Mouse (Mus musculus) midbrain, embryonic 10.5 days (tissue): ENCODE measurements around the gene Nt5c3. TPM values are rescaled to one million over a fixed set of nuclear protein-coding genes. Genes with fewer than 3 reads are reported as not detected.
"Not testable (repeated sequence)": the region's sequence is repeated elsewhere in the genome, so short reads cannot be mapped to it uniquely, and the experiment has no call there.

Experiments
- DNase-seq: peaks from one replicate; pipeline ENCODE4 v3.0.0-alpha.2; 2017; ENCODE audit warnings: low spot score
- H3K27ac ChIP-seq: fragments of 300-500 bp; sonication (generic); replicated peaks from 2 replicates; pipeline ENCODE4 v1.5.1; 2016; ENCODE audit warnings: mild to moderate bottlenecking
- H3K27me3 ChIP-seq: fragments of 300-500 bp; sonication (generic); 2 replicates; pipeline ENCODE4 v1.6.1; 2016; ENCODE audit warnings: low read depth, mild to moderate bottlenecking; ENCODE audit not compliant: poor library complexity, severe bottlenecking
- H3K36me3 ChIP-seq: fragments of 300-500 bp; sonication (generic); 2 replicates; pipeline ENCODE4 v1.6.1; 2016; ENCODE audit warnings: mild to moderate bottlenecking, moderate library complexity
- H3K4me1 ChIP-seq: fragments of 300-500 bp; sonication (generic); 2 replicates; pipeline ENCODE4 v1.6.1; 2016
- H3K4me3 ChIP-seq: fragments of 300-500 bp; sonication (generic); 2 replicates; pipeline ENCODE4 v1.5.1; 2016; ENCODE audit warnings: mild to moderate bottlenecking, moderate library complexity
- H3K9me3 ChIP-seq: fragments of 300-500 bp; sonication (generic); replicated peaks from 2 replicates; pipeline ENCODE4 v1.6.1; 2016; ENCODE audit warnings: mild to moderate bottlenecking
- WGBS: fragments of 180-500 bp; shearing (Covaris S2); methylation state at CpG from one replicate; pipeline ENCODE4 v1.1.7; 2016; 5-methylcytosine and 5-hydroxymethylcytosine counted together
- polyA plus RNA-seq: library from polyadenylated mRNA; unstranded; fragments of >200 nt; fragmentation: Nextera tagmentation; extraction: Ambion mirVana; gene quantifications from 2 replicates; pipeline ENCODE4 v1.2.1, GENCODE M21; 2016

Gene Nt5c3
- polyA plus RNA-seq, 1 experiment from 2014 or later, result 67.5 TPM

DNA sequence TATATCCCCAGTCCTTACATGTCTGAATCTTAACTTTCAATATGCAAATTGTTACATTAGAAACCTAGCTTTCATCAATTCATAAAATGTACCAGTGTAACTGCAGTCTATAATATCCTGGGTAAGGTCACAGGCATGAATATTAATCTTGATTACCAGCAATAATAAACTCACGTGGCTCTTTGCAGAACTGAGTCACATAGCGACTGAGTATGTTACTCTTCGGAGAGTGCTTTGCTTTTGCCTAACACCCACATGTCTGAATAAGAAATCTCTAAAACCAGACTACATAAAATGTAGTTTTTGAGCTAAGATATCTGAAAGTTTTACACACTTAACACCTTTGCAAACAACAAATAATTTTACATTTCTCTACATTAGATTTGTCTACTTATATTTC lies 22.4 kb downstream of the Nt5c3 start:
- H3K27ac ChIP-seq, result no peak overlapping the region
- H3K4me3 ChIP-seq, result no peak overlapping the region
- no peaks in the 10 kb centered on the region for H3K27me3 ChIP-seq
- no peaks in the 10 kb centered on the region for H3K9me3 ChIP-seq
- no peaks in the 10 kb centered on the region for H3K36me3 ChIP-seq
- WGBS, result 75% methylated on average over 3 of the region's 3 CpGs
- DNase-seq, result no peak
- peaks cover 19% of the 10 kb centered on the region for H3K4me1 ChIP-seq

DNA sequence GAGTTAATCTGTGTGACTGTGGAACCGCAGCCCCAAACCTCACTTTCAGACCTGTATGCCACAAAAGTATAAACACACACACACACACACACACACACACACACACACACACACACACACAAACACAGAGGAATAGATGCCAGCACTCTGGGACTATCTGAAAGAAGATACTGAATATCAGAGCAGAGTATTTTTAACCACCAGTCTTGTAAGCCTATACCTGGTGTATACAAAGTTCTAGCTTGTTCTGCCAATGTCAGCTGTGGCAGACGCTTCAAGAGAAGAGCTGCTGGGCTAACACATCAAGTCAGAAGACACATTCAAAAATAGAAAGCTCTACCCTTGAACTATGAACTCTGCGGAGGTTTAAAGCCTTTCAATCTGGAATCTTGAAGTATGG lies 24.1 kb downstream of the Nt5c3 start:
- no peak for DNase-seq
- WGBS, result 92% methylated on average over 3 of the region's 3 CpGs

GRCm38 (mm10) chr6:56890762-56891161 lies 33.0 kb downstream of the Nt5c3 start:
- no peak overlapping the region for H3K4me3 ChIP-seq
- peaks cover 49% of the 10 kb centered on the region for H3K36me3 ChIP-seq
- no peak overlapping the region for H3K27ac ChIP-seq
- no peaks in the 10 kb centered on the region for H3K27me3 ChIP-seq
- H3K4me1 ChIP-seq, result no peaks in the 10 kb centered on the region
- 95% methylated on average over 2 of the region's 2 CpGs for WGBS
- H3K9me3 ChIP-seq, result no peaks in the 10 kb centered on the region
- DNase-seq, result no peak

More for the DNA sequence above, 24.1 kb downstream of the Nt5c3 start:
- peaks cover 16% of the 10 kb centered on the region for H3K4me1 ChIP-seq
- H3K4me3 ChIP-seq, result no peak overlapping the region
- H3K27me3 ChIP-seq, result no peaks in the 10 kb centered on the region
- no peak overlapping the region for H3K27ac ChIP-seq
- H3K9me3 ChIP-seq, result no peaks in the 10 kb centered on the region
- H3K36me3 ChIP-seq, result no peaks in the 10 kb centered on the region

- WGBS, result 91% methylated on average over 6 of the region's 6 CpGs
Observed at GRCm38 (mm10) chr6:56888561-56888960, 35.2 kb downstream of the Nt5c3 start.

DNA sequence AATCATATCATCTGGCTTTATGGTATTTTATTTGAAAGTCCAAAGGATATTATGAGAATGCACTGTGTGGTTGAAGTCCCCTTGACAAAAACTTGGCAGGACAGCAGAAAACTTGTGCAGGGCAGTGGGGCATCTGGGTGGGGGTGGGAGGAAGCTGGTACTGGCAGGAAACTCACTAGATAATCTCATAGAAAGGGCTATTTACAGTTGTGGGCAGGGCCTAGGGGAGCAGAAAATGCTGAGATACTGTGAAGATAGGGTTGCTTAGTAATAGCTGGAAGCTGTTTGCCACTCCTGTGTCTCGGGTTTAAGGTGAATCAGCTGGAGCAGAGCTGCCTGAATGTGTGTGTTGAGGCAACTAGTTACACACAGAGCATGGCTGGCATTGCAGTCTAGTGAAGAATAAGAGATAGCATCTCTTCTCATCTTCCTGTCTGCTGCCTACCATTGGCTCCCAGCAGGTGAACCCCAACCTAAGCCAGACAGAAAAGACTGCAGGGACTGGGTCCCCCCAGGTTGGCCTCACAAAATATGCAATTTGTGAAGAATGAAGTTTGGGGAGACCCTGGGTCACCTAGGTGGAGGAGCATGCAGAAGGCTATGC lies 44.3 kb downstream of the Nt5c3 start:
- 76% methylated on average over 1 of the region's 1 CpGs for WGBS
- Histone ChIP-seq H3K4me1 (no peaks in the 10 kb centered on the region), H3K27me3 (no peaks in the 10 kb centered on the region), H3K4me3 (no peak overlapping the region), H3K36me3 (peaks cover 72% of the 10 kb centered on the region), H3K9me3 (no peaks in the 10 kb centered on the region), H3K27ac (no peak overlapping the region)
- no peak for DNase-seq

More at GRCm38 (mm10) chr6:56888561-56888960, 35.2 kb downstream of the Nt5c3 start:
- Histone ChIP-seq H3K4me1 (no peaks in the 10 kb centered on the region), H3K4me3 (no peak overlapping the region), H3K9me3 (no peaks in the 10 kb centered on the region), H3K27me3 (no peaks in the 10 kb centered on the region), H3K27ac (no peak overlapping the region), H3K36me3 (peaks cover 59% of the 10 kb centered on the region)
- DNase-seq, result no peak

DNA sequence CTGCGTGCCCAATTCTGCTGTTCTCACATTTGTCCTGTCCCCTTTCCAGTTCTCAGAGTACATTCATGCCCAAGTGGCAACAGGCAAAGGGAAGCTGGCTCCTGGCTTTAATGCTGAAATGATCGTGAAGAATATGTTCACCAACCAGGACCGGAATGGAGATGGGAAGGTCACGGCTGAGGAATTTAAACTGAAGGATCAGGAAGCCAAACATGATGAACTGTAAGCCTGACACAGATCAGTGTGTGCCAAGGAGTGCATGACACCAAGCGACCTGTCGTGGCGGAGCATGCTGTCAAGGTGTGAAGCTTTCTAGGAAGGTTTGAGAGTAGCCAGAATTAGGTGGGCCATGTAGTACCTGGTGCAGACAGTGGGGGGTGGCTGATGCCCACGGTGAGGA lies 45.7 kb downstream of the Nt5c3 start:
- H3K4me3 ChIP-seq, result no peak overlapping the region
- no peaks in the 10 kb centered on the region for H3K9me3 ChIP-seq
- peaks cover 60% of the 10 kb centered on the region for H3K36me3 ChIP-seq
- H3K4me1 ChIP-seq, result no peaks in the 10 kb centered on the region
- WGBS, result 92% methylated on average over 8 of the region's 8 CpGs
- H3K27ac ChIP-seq, result no peak overlapping the region
- H3K27me3 ChIP-seq, result no peaks in the 10 kb centered on the region
- DNase-seq, result no peak

DNA sequence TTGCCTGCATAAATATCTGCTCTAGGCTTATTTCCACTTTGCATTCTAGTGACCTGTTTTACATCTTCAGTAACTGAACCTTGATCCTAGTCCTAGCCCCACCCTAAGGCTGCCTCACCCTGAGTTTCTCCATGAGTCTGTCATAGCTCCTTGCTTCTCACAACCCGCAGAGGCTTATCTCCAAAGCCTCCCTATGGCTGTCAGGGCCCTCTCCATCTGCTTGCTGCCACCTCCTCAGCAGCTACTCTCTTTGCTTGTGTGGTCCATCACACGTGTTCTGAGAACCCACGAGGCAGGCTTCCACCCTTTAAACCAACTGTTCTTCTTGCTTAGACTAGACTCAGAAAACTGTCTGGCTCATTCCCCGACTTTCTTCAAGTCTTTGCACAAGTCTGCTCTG lies 46.9 kb downstream of the Nt5c3 start:
- Histone ChIP-seq H3K27ac (no peak overlapping the region), H3K9me3 (no peaks in the 10 kb centered on the region), H3K4me1 (no peaks in the 10 kb centered on the region), H3K4me3 (no peak overlapping the region), H3K27me3 (no peaks in the 10 kb centered on the region), H3K36me3 (peaks cover 49% of the 10 kb centered on the region)
- WGBS, result 82% methylated on average over 4 of the region's 4 CpGs
- DNase-seq, result no peak

DNA sequence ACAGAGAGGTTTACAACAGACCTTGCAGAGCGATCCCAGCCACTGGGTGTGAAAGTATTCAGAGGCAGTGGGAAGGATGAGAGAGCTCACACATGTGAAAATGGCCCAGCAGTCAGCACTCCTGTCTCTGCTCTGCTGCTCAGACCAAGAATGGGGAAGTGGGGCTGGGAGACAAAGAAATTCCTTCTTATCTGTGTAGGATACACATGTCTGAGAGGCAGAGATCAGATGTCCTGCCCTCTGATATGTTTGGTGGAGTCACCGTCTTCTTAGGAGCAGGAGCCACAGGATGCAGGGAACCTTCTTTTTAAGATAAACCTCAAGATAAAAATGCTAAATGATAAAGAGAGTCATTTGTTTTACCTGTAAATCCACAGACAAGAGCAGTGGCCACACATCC lies 53.7 kb downstream of the Nt5c3 start:
- H3K27me3 ChIP-seq, result no peaks in the 10 kb centered on the region
- 90% methylated on average over 2 of the region's 2 CpGs for WGBS

GRCm38 (mm10) chr6:56868565-56868964 lies 55.2 kb downstream of the Nt5c3 start:
- no peak overlapping the region for H3K4me3 ChIP-seq
- no peaks in the 10 kb centered on the region for H3K9me3 ChIP-seq
- DNase-seq, result no peak
- H3K27ac ChIP-seq, result no peak overlapping the region
- no peaks in the 10 kb centered on the region for H3K27me3 ChIP-seq
- WGBS, result 81% methylated on average over 8 of the region's 8 CpGs
- no peaks in the 10 kb centered on the region for H3K36me3 ChIP-seq
- no peaks in the 10 kb centered on the region for H3K4me1 ChIP-seq

More for the DNA sequence above, 53.7 kb downstream of the Nt5c3 start:
- DNase-seq, result no peak
- Histone ChIP-seq H3K9me3 (no peaks in the 10 kb centered on the region), H3K4me3 (no peak overlapping the region), H3K36me3 (no peaks in the 10 kb centered on the region), H3K27ac (no peak overlapping the region), H3K4me1 (no peaks in the 10 kb centered on the region)

DNA sequence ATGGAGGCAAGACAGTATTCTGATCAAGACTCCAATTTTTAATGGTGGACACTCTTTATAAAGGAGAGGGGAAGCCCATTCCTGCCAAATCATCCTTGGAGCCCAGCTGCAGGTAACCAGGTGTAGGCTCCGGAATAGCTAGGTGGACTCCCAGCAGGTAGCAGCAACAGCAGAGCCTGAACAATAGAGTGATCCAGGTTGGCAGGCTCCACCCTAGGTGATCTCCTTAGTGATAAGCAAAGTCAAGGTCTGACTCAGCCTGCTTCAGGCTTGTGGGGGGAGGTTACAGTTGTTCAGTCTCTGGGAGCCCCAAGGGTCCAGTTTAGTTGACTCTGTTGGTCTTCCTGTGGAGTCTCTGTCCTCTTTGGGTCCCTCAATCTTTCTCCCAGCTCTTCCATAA lies 56.8 kb downstream of the Nt5c3 start:
- not testable (repeated sequence) for H3K36me3 ChIP-seq, H3K4me3 ChIP-seq, H3K27me3 ChIP-seq, H3K9me3 ChIP-seq, H3K27ac ChIP-seq, DNase-seq, H3K4me1 ChIP-seq
- 100% methylated on average over 1 of the region's 1 CpGs for WGBS

GRCm38 (mm10) chr6:56860205-56860848 lies 63.4 kb downstream of the Nt5c3 start:
- Histone ChIP-seq H3K27me3 (no peaks in the 10 kb centered on the region), H3K9me3 (no peaks in the 10 kb centered on the region), H3K27ac (no peak overlapping the region), H3K4me1 (no peaks in the 10 kb centered on the region), H3K36me3 (peaks cover 9% of the 10 kb centered on the region; the same call in 1 of the 2 replicates), H3K4me3 (no peak overlapping the region)
- DNase-seq, result no peak
- 93% methylated on average over 8 of the region's 8 CpGs for WGBS

DNA sequence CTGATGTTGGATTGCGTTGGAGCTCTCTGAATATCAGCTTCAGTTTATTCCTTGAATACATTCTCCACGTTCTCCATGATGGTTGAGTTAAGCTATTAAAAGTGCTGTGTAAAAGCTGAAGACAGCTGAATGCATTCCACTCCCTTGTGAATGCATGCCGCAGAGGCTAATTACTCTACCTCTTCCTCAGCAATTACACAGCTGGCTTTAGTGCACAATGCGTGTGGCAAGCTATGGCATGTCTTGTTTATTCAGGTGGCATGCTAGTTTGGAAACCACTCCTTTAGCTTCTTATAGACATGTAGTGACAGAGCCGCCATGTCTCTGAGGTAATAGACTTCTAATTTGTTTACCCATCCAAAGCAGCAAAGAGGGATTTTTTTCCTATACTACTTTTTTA lies 67.0 kb downstream of the Nt5c3 start:
- Histone ChIP-seq H3K36me3 (peaks cover 13% of the 10 kb centered on the region; the same call in 1 of the 2 replicates), H3K4me1 (no peaks in the 10 kb centered on the region), H3K4me3 (no peak overlapping the region), H3K9me3 (no peaks in the 10 kb centered on the region), H3K27me3 (no peaks in the 10 kb centered on the region), H3K27ac (no peak overlapping the region)
- WGBS, result 80% methylated on average over 5 of the region's 5 CpGs
- DNase-seq, result no peak

DNA sequence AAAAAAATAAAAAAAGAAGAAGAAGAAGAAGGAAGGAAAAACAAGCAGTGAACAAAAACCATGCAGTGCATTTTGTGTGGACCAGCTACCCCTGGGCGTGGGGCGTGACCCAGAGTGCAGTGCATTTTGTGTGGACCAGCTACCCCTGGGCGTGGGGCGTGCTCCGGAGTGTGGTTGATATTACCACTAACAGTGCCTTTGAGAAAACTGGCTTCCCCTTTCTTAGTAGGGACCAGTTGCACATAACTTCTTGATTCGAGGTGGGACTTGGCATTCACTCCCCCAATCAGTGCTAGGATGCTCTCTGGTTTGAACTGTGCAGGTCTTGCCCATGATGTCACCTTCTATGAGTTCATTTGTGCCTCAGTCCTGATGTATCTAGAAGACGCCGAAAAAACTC lies 68.9 kb downstream of the Nt5c3 start:
- no peaks in the 10 kb centered on the region for H3K9me3 ChIP-seq
- 94% methylated on average over 8 of the region's 8 CpGs for WGBS
- H3K4me1 ChIP-seq, result no peaks in the 10 kb centered on the region
- no peaks in the 10 kb centered on the region for H3K27me3 ChIP-seq
- peaks cover 19% of the 10 kb centered on the region for H3K36me3 ChIP-seq
- no peak overlapping the region for H3K4me3 ChIP-seq
- no peak for DNase-seq
- H3K27ac ChIP-seq, result no peak overlapping the region
